Mouse (Mus musculus) midbrain, embryonic 12.5 days (tissue): ENCODE data around the gene Tmem160. TPM values are rescaled to one million over a fixed set of nuclear protein-coding genes. Genes with fewer than 3 reads are reported as not detected.

Experiments
- ATAC-seq: fragments of 200-750 bp; cut with Nextera tagmentation; 2 replicates; pipeline ENCODE4 v1.8.0; 2017; ENCODE audit warnings: low read depth, moderate TSS enrichment, moderate library complexity; ENCODE audit not compliant: low FRiP score
- H3K27ac ChIP-seq: fragments of 300-500 bp; sonication (generic); replicated peaks from 2 replicates; pipeline ENCODE4 v1.5.1; 2016; ENCODE audit warnings: mild to moderate bottlenecking
- H3K27me3 ChIP-seq: fragments of 300-500 bp; sonication (generic); 2 replicates; pipeline ENCODE4 v1.6.1; 2016; ENCODE audit warnings: mild to moderate bottlenecking
- H3K36me3 ChIP-seq: fragments of 300-500 bp; sonication (generic); 2 replicates; pipeline ENCODE4 v1.6.1; 2016
- H3K4me1 ChIP-seq: fragments of 300-500 bp; sonication (generic); 2 replicates; pipeline ENCODE4 v1.6.1; 2016
- H3K4me2 ChIP-seq: fragments of 300-500 bp; sonication (generic); replicated peaks from 2 replicates; pipeline ENCODE4 v1.6.1; 2016; ENCODE audit warnings: mild to moderate bottlenecking, moderate library complexity
- H3K4me3 ChIP-seq: fragments of 300-500 bp; sonication (generic); 2 replicates; pipeline ENCODE4 v1.5.1; 2016; ENCODE audit warnings: mild to moderate bottlenecking
- H3K9ac ChIP-seq: fragments of 300-500 bp; sonication (generic); replicated peaks from 2 replicates; pipeline ENCODE4 v1.6.1; 2016; ENCODE audit warnings: mild to moderate bottlenecking, moderate library complexity
- H3K9me3 ChIP-seq: fragments of 300-500 bp; sonication (generic); 2 replicates; pipeline ENCODE4 v1.6.1; 2016; ENCODE audit warnings: mild to moderate bottlenecking
- WGBS: fragments of 180-500 bp; shearing (Covaris S2); methylation state at CpG from one replicate; pipeline ENCODE4 v1.1.7; 2016; 5-methylcytosine and 5-hydroxymethylcytosine counted together
- polyA plus RNA-seq: library from polyadenylated mRNA; unstranded; fragments of >200 nt; fragmentation: Nextera tagmentation; extraction: Ambion mirVana; gene quantifications from 2 replicates; pipeline ENCODE4 v1.2.1, GENCODE M21; 2016

The Tmem160 gene
- polyA plus RNA-seq, 1 experiment from 2014 or later = 51.1 TPM

- peaks cover 8% of the 10 kb centered on the region for H3K4me1 ChIP-seq
- peak overlapping the region; percentile 20 for H3K27ac ChIP-seq
- H3K4me2 ChIP-seq = peak overlapping the region; percentile 94
- peak; percentile 73 for ATAC-seq
- peak overlapping the region; percentile 78 for H3K9ac ChIP-seq
- H3K9me3 ChIP-seq = no peaks in the 10 kb centered on the region
- under 1% methylated on average over 23 of the region's 23 CpGs for WGBS
- H3K36me3 ChIP-seq = peaks cover 9% of the 10 kb centered on the region; the same call in 1 of the 2 replicates
- peak overlapping the region; percentile 68 for H3K4me3 ChIP-seq
- H3K27me3 ChIP-seq = peaks cover 23% of the 10 kb centered on the region
Observed at GRCm38 (mm10) chr7:16453118-16453711, 636 bp downstream of the Tmem160 start.

GRCm38 (mm10) chr7:16455016-16455415 lies 2.4 kb downstream of the Tmem160 start:
- 95% methylated on average over 14 of the region's 14 CpGs for WGBS
- ATAC-seq = no peak

GRCm38 (mm10) chr7:16456289-16456688 lies 3.7 kb downstream of the Tmem160 start:
- H3K4me1 ChIP-seq = peaks cover 8% of the 10 kb centered on the region

More at GRCm38 (mm10) chr7:16455016-16455415, 2.4 kb downstream of the Tmem160 start:
- Histone ChIP-seq H3K9ac (no peak overlapping the region), H3K4me2 (no peak overlapping the region), H3K36me3 (peaks cover 9% of the 10 kb centered on the region; the same call in 1 of the 2 replicates), H3K4me1 (peaks cover 8% of the 10 kb centered on the region), H3K4me3 (no peak overlapping the region), H3K9me3 (no peaks in the 10 kb centered on the region), H3K27ac (no peak overlapping the region), H3K27me3 (peaks cover 23% of the 10 kb centered on the region)

GRCm38 (mm10) chr7:16460566-16460965 lies 8.0 kb downstream of the Tmem160 start:
- no peaks in the 10 kb centered on the region for H3K9me3 ChIP-seq
- peaks cover 8% of the 10 kb centered on the region; the same call in 1 of the 2 replicates for H3K36me3 ChIP-seq
- H3K4me2 ChIP-seq = no peak overlapping the region
- peaks cover 41% of the 10 kb centered on the region for H3K27me3 ChIP-seq
- no peak overlapping the region for H3K27ac ChIP-seq
- no peak overlapping the region for H3K4me3 ChIP-seq
- H3K4me1 ChIP-seq = no peaks in the 10 kb centered on the region
- H3K9ac ChIP-seq = no peak overlapping the region
- ATAC-seq = no peak
- 67% methylated on average over 13 of the region's 13 CpGs for WGBS

More at GRCm38 (mm10) chr7:16456289-16456688, 3.7 kb downstream of the Tmem160 start:
- 87% methylated on average over 5 of the region's 5 CpGs for WGBS
- no peak overlapping the region; the same call in 1 of the 2 replicates for H3K9ac ChIP-seq
- H3K36me3 ChIP-seq = peaks cover 9% of the 10 kb centered on the region; the same call in 1 of the 2 replicates
- no peak overlapping the region for H3K4me3 ChIP-seq
- no peak for ATAC-seq
- no peaks in the 10 kb centered on the region for H3K9me3 ChIP-seq
- H3K27ac ChIP-seq = no peak overlapping the region
- peaks cover 24% of the 10 kb centered on the region for H3K27me3 ChIP-seq
- no peak overlapping the region for H3K4me2 ChIP-seq

- Histone ChIP-seq H3K9ac (no peak overlapping the region), H3K4me3 (no peak overlapping the region), H3K27ac (no peak overlapping the region), H3K9me3 (no peaks in the 10 kb centered on the region), H3K4me1 (no peaks in the 10 kb centered on the region), H3K4me2 (no peak overlapping the region), H3K36me3 (0 out of 2 replicates have a peak, but pooled peaks cover 3% of the 10 kb centered on the region), H3K27me3 (peaks cover 46% of the 10 kb centered on the region)
- ATAC-seq = no peak
- WGBS = 68% methylated on average over 6 of the region's 6 CpGs
Observed at GRCm38 (mm10) chr7:16461151-16461550, 8.6 kb downstream of the Tmem160 start.

GRCm38 (mm10) chr7:16461705-16462104 lies 9.1 kb downstream of the Tmem160 start:
- Histone ChIP-seq H3K4me3 (no peak overlapping the region), H3K9ac (no peak overlapping the region), H3K27me3 (peaks cover 51% of the 10 kb centered on the region), H3K4me2 (no peak overlapping the region), H3K9me3 (no peaks in the 10 kb centered on the region), H3K36me3 (no peaks in the 10 kb centered on the region), H3K27ac (no peak overlapping the region), H3K4me1 (no peaks in the 10 kb centered on the region)
- ATAC-seq = no peak
- 83% methylated on average over 6 of the region's 6 CpGs for WGBS

GRCm38 (mm10) chr7:16463214-16463613 lies 10.6 kb downstream of the Tmem160 start:
- no peak overlapping the region for H3K27ac ChIP-seq
- H3K4me2 ChIP-seq = no peak overlapping the region
- no peak overlapping the region for H3K4me3 ChIP-seq
- H3K9me3 ChIP-seq = no peaks in the 10 kb centered on the region
- no peaks in the 10 kb centered on the region for H3K36me3 ChIP-seq
- H3K4me1 ChIP-seq = peaks cover 7% of the 10 kb centered on the region
- peak; percentile 61; the same call in 1 of the 2 replicates for ATAC-seq
- H3K9ac ChIP-seq = no peak overlapping the region
- 2% methylated on average over 14 of the region's 14 CpGs for WGBS
- peaks cover 53% of the 10 kb centered on the region for H3K27me3 ChIP-seq

GRCm38 (mm10) chr7:16465160-16465559 lies 12.6 kb downstream of the Tmem160 start:
- no peak overlapping the region for H3K4me3 ChIP-seq
- no peak for ATAC-seq
- peaks cover 72% of the 10 kb centered on the region for H3K27me3 ChIP-seq
- H3K4me2 ChIP-seq = no peak overlapping the region
- H3K36me3 ChIP-seq = no peaks in the 10 kb centered on the region
- no peaks in the 10 kb centered on the region for H3K9me3 ChIP-seq
- H3K9ac ChIP-seq = no peak overlapping the region
- H3K4me1 ChIP-seq = peaks cover 10% of the 10 kb centered on the region
- WGBS = 22% methylated on average over 8 of the region's 8 CpGs
- no peak overlapping the region for H3K27ac ChIP-seq

- Histone ChIP-seq H3K9ac (no peak overlapping the region), H3K4me1 (peaks cover 10% of the 10 kb centered on the region), H3K9me3 (no peaks in the 10 kb centered on the region), H3K4me2 (no peak overlapping the region), H3K4me3 (no peak overlapping the region), H3K27me3 (peaks cover 72% of the 10 kb centered on the region), H3K36me3 (no peaks in the 10 kb centered on the region), H3K27ac (no peak overlapping the region)
- ATAC-seq = no peak
- WGBS = 90% methylated on average over 5 of the region's 5 CpGs
Observed at GRCm38 (mm10) chr7:16465568-16465967, 13.0 kb downstream of the Tmem160 start.

- ATAC-seq = no peak
- WGBS = 66% methylated on average over 4 of the region's 4 CpGs
- Histone ChIP-seq H3K27me3 (peaks cover 73% of the 10 kb centered on the region), H3K27ac (no peak overlapping the region), H3K4me3 (no peak overlapping the region), H3K36me3 (no peaks in the 10 kb centered on the region), H3K9me3 (no peaks in the 10 kb centered on the region), H3K4me2 (no peak overlapping the region), H3K4me1 (peaks cover 10% of the 10 kb centered on the region), H3K9ac (no peak overlapping the region)
Observed at GRCm38 (mm10) chr7:16466565-16466964, 14.0 kb downstream of the Tmem160 start.

GRCm38 (mm10) chr7:16468115-16468514 lies 15.5 kb downstream of the Tmem160 start:
- Histone ChIP-seq H3K27ac (no peak overlapping the region), H3K9ac (no peak overlapping the region), H3K36me3 (no peaks in the 10 kb centered on the region), H3K27me3 (peaks cover 77% of the 10 kb centered on the region), H3K4me3 (no peak overlapping the region), H3K9me3 (no peaks in the 10 kb centered on the region), H3K4me1 (peaks cover 14% of the 10 kb centered on the region), H3K4me2 (no peak overlapping the region)
- 26% methylated on average over 5 of the region's 5 CpGs for WGBS
- ATAC-seq = no peak

GRCm38 (mm10) chr7:16471549-16471948 lies 19.0 kb downstream of the Tmem160 start:
- Histone ChIP-seq H3K4me1 (peaks cover 28% of the 10 kb centered on the region), H3K27me3 (peaks cover 85% of the 10 kb centered on the region), H3K27ac (no peak overlapping the region), H3K9me3 (no peaks in the 10 kb centered on the region), H3K4me3 (no peak overlapping the region), H3K36me3 (no peaks in the 10 kb centered on the region), H3K4me2 (no peak overlapping the region), H3K9ac (no peak overlapping the region)
- ATAC-seq = no peak
- 34% methylated on average over 9 of the region's 9 CpGs for WGBS
